8 mouse cellular contexts compared by ENCODE assay signal in genomic region chr5:111329782-111330416, GRCm38 (mm10). TPM values are rescaled to one million over a fixed set of nuclear protein-coding genes. Genes with fewer than 3 reads are reported as not detected.
A peak's percentile ranks its signal among the peaks of the same experiment; 100 is the strongest.
DNase-seq lines count a peak whose midpoint lies in the region; ATAC-seq and TF ChIP-seq lines count a peak whose summit lies in the region.

No protein-coding gene starts in this region.

- no peak for TF ChIP-seq CTCF in thymus, adult 2 months (IDR thresholded peaks at IDR 0.05; ENCODE audit: borderline replicate concordance, control insufficient read depth, extremely low read depth, insufficient read depth, low read length, poor library complexity)
- TF ChIP-seq CTCF in small intestine, adult 2 months (IDR thresholded peaks at IDR 0.05; ENCODE audit: extremely low read depth, insufficient read length, insufficient replicate concordance, low read depth, low read length): no peak

- no peak for TF ChIP-seq POLR2A in thymus, adult 2 months (IDR thresholded peaks at IDR 0.05; ENCODE audit: control insufficient read depth, extremely low read depth, insufficient read depth, low read length, poor library complexity)
- TF ChIP-seq POLR2A in small intestine, adult 2 months (IDR thresholded peaks at IDR 0.05; ENCODE audit: low read depth, low read length): no peak

- peak overlapping the region; percentile 81 for H3K9ac ChIP-seq in forebrain, embryonic 16.5 days (replicated peaks; ENCODE audit: low read depth, low read length)
- peak overlapping the region; percentile 79 for H3K9ac ChIP-seq in limb, embryonic 11.5 days (ENCODE audit: low read length)

- H3K9me3 ChIP-seq in forebrain, embryonic 16.5 days (ENCODE audit: control insufficient read depth, low read length): no peaks in the 10 kb centered on the region
- no peaks in the 10 kb centered on the region for H3K9me3 ChIP-seq in limb, embryonic 11.5 days (ENCODE audit: control insufficient read depth, low read length)

- no peaks in the 10 kb centered on the region for H3K27me3 ChIP-seq in thymus, adult 2 months (ENCODE audit: control insufficient read depth, insufficient read depth, low read length)
- H3K27me3 ChIP-seq in forebrain, embryonic 16.5 days (replicated peaks; ENCODE audit: control insufficient read depth, insufficient read depth, low read length): no peaks in the 10 kb centered on the region
- no peaks in the 10 kb centered on the region for H3K27me3 ChIP-seq in limb, embryonic 11.5 days (ENCODE audit: control insufficient read depth, insufficient read depth, low read length)
- H3K27me3 ChIP-seq in small intestine, adult 2 months (ENCODE audit: control insufficient read depth, insufficient read depth, low read length): no peaks in the 10 kb centered on the region

- peak overlapping the region; percentile 79 for H3K4me2 ChIP-seq in forebrain, embryonic 16.5 days (ENCODE audit: low read length)
- H3K4me2 ChIP-seq in limb, embryonic 11.5 days (ENCODE audit: low read depth, severe bottlenecking): peak overlapping the region; percentile 71

- H3K36me3 ChIP-seq in thymus, adult 2 months (ENCODE audit: control insufficient read depth, insufficient read depth, low read length): no peaks in the 10 kb centered on the region
- 0 out of 2 replicates have a peak, but pooled peaks cover 3% of the 10 kb centered on the region for H3K36me3 ChIP-seq in forebrain, embryonic 16.5 days (ENCODE audit: control insufficient read depth, insufficient read depth)
- H3K36me3 ChIP-seq in limb, embryonic 11.5 days (ENCODE audit: control insufficient read depth, insufficient read depth, low read length): no peaks in the 10 kb centered on the region; the same call in 1 of the 2 replicates
- no peaks in the 10 kb centered on the region for H3K36me3 ChIP-seq in small intestine, adult 2 months (ENCODE audit: control insufficient read depth, insufficient read depth, low read length)

- peaks cover 4% of the 10 kb centered on the region; the same call in 1 of the 2 replicates for H3K4me1 ChIP-seq in thymus, adult 2 months (replicated peaks; ENCODE audit: control insufficient read depth, insufficient read depth, low read length)
- peaks cover 17% of the 10 kb centered on the region for H3K4me1 ChIP-seq in forebrain, embryonic 16.5 days (replicated peaks; ENCODE audit: control insufficient read depth, insufficient read depth, low read length)
- H3K4me1 ChIP-seq in limb, embryonic 11.5 days (ENCODE audit: control insufficient read depth, insufficient read depth, low read length): peaks cover 10% of the 10 kb centered on the region
- no peaks in the 10 kb centered on the region for H3K4me1 ChIP-seq in small intestine, adult 2 months (ENCODE audit: control insufficient read depth, insufficient read depth, insufficient read length, low read length)

- peak overlapping the region; percentile 6; the same call in 1 of the 2 replicates for H3K27ac ChIP-seq in thymus, adult 2 months (ENCODE audit: control insufficient read depth, insufficient read depth, low read length)
- H3K27ac ChIP-seq in forebrain, embryonic 16.5 days (ENCODE audit: low read length): peak overlapping the region; percentile 88
- peak overlapping the region; percentile 72 for H3K27ac ChIP-seq in limb, embryonic 11.5 days (replicated peaks; ENCODE audit: low read depth, low read length)
- H3K27ac ChIP-seq in small intestine, adult 2 months (ENCODE audit: insufficient read depth, low read depth, low read length): peak overlapping the region; percentile 45; the same call in 1 of the 2 replicates

- 16% methylated on average over 10 of the region's 10 CpGs for WGBS in thymus, adult 2 months
- 16% methylated on average over 10 of the region's 10 CpGs for WGBS in forebrain, embryonic 16.5 days
- 30% methylated on average over 10 of the region's 10 CpGs for WGBS in limb, embryonic 11.5 days
- 6% methylated on average over 10 of the region's 10 CpGs for WGBS in small intestine, adult 2 months

- ATAC-seq in forebrain, embryonic 16.5 days: no peak; the same call in 1 of the 2 replicates
- no peak for ATAC-seq in limb, embryonic 11.5 days (ENCODE audit: insufficient number of reproducible peaks, low FRiP score, low TSS enrichment, low read depth)

- DNase-seq in thymus, adult 2 months: peak; percentile 3
- no peak for DNase-seq in thymus, postnatal 0 days (ENCODE audit: low spot score)
- no peak for DNase-seq in limb, embryonic 11.5 days (ENCODE audit: low spot score)
- DNase-seq in thymus, postnatal 10 days (ENCODE audit: low spot score in 2 of 2): no peak
- DNase-seq in frontal cortex, postnatal 25 days (ENCODE audit: low spot score in 2 of 2): no peak
- no peak for DNase-seq in layer of hippocampus, postnatal 10 days (ENCODE audit: low spot score in 2 of 2)

- peak overlapping the region; percentile 42 for H3K4me3 ChIP-seq in thymus, adult 2 months (ENCODE audit: control insufficient read depth, insufficient read depth, low read length)
- H3K4me3 ChIP-seq in forebrain, embryonic 16.5 days (replicated peaks; ENCODE audit: low read length): peak overlapping the region; percentile 99
- H3K4me3 ChIP-seq in limb, embryonic 11.5 days (ENCODE audit: low read depth, low read length): peak overlapping the region; percentile 98
- peak overlapping the region; percentile 76 for H3K4me3 ChIP-seq in small intestine, adult 2 months (ENCODE audit: low read depth, low read length)

RNA-seq across cellular contexts. Expression of gene Pitpnb, which starts 0.7 kb away (rescaled TPM):
- 70.0 and 79.4 TPM in 2 replicates for polyA plus RNA-seq in thymus, adult 2 months (2012; rRNA removed)
- polyA plus RNA-seq in thymus, postnatal 0 days (2015; fragmentation: Nextera tagmentation; extraction: Ambion mirVana): 88.4 and 89.5 TPM in 2 replicates
- polyA plus RNA-seq in forebrain, embryonic 16.5 days (2015; fragmentation: Nextera tagmentation; extraction: Ambion mirVana): 107 and 112 TPM in 2 replicates
- polyA plus RNA-seq in limb, embryonic 11.5 days (2014; fragmentation: Nextera tagmentation; extraction: Ambion mirVana): 131 and 137 TPM in 2 replicates
- 27.1 and 44.5 TPM in 2 replicates for polyA plus RNA-seq in small intestine, adult 2 months (2012; rRNA removed)
- total RNA-seq in layer of hippocampus, postnatal 10 days (2021): 10 to 100 TPM; 68.3 to 73.7 TPM

Comparison
In these comparisons a context has a peak if more than half of its experiments do, and no peak if none do; other contexts are left out.
1. H3K27ac ChIP-seq: peak in every context shown above with its lines; median percentile 88 in forebrain, embryonic 16.5 days; 72 in limb, embryonic 11.5 days; 45 in small intestine, adult 2 months; 6 in thymus, adult 2 months.
2. H3K4me3 ChIP-seq: peak in every context shown above with its lines; median percentile 99 in forebrain, embryonic 16.5 days; 98 in limb, embryonic 11.5 days; 76 in small intestine, adult 2 months; 42 in thymus, adult 2 months.